Mouse (Mus musculus): ENCODE results near the gene Kansl2.

Kansl2 gene

GRCm38 (mm10) chr15:98504514-98504913 is 29.6 kb downstream of the Kansl2 start:
- DNase-seq (ENCODE audit: low read depth, low spot score), result peak; percentile 51

GRCm38 (mm10) chr15:98503317-98503716 is 30.7 kb downstream of the Kansl2 start:
- no peak for DNase-seq (ENCODE audit: low read depth, low spot score)

- no peak for DNase-seq (ENCODE audit: low read depth, low spot score)
These were observed 36.4 kb downstream of the Kansl2 start for GRCm38 (mm10) chr15:98497631-98498030.

GRCm38 (mm10) chr15:98492102-98492501 is 42.0 kb downstream of the Kansl2 start, which contains the start of gene Olfr279:
Gene Olfr279, plus strand, starts transcription at chr15:98492402.
- no peak for DNase-seq (ENCODE audit: low read depth, low spot score)

GRCm38 (mm10) chr15:98491332-98491731 is 42.7 kb downstream of the Kansl2 start:
- no peak for DNase-seq (ENCODE audit: low read depth, low spot score)

- DNase-seq (ENCODE audit: low read depth, low spot score), result no peak
These were observed 47.5 kb downstream of the Kansl2 start for GRCm38 (mm10) chr15:98486433-98487021.

GRCm38 (mm10) chr15:98483907-98484886 is 49.9 kb downstream of the Kansl2 start:
- DNase-seq (ENCODE audit: low read depth, low spot score), result no peak

- DNase-seq (ENCODE audit: low read depth, low spot score), result no peak
These were observed 51.4 kb downstream of the Kansl2 start, which contains the start of gene Lalba for GRCm38 (mm10) chr15:98482701-98483100. Gene Lalba, minus strand, starts transcription at chr15:98482721.

- no peak for DNase-seq (ENCODE audit: low read depth, low spot score)
These were observed 54.4 kb downstream of the Kansl2 start for GRCm38 (mm10) chr15:98479568-98480102.

- DNase-seq (ENCODE audit: low read depth, low spot score), result no peak
These were observed 57.8 kb downstream of the Kansl2 start for GRCm38 (mm10) chr15:98476281-98476680.

GRCm38 (mm10) chr15:98475382-98475781 is 58.7 kb downstream of the Kansl2 start:
- DNase-seq (ENCODE audit: low read depth, low spot score), result no peak

GRCm38 (mm10) chr15:98474958-98475357 is 59.1 kb downstream of the Kansl2 start:
- DNase-seq (ENCODE audit: low read depth, low spot score), result no peak

GRCm38 (mm10) chr15:98471539-98471938 is 62.5 kb downstream of the Kansl2 start:
- no peak for DNase-seq (ENCODE audit: low read depth, low spot score)

GRCm38 (mm10) chr15:98469596-98469995 is 64.5 kb downstream of the Kansl2 start, which contains the start of gene OR5BS1P:
Gene OR5BS1P, plus strand, starts transcription at chr15:98469896.
- no peak for DNase-seq (ENCODE audit: low read depth, low spot score)

Data from embryo, embryonic 11.5 days (tissue).